Mouse (Mus musculus) gastrocnemius, postnatal 25 days (tissue): ENCODE measurements at regions not wholly inside any gene's neighbourhood (a gene's known extent, or its start where the extent isn't known, plus 50 kb on each side); places are given as distances from the start of the nearest gene placed in this dataset.

Source experiments
- DNase-seq: peaks from one replicate; pipeline ENCODE4 v3.0.0; 2022

- no peak for DNase-seq
Measured at GRCm38 (mm10) chr12:25895691-25896090, 519.4 kb downstream of the Rnf144a start.

GRCm38 (mm10) chr12:25891391-25892167 lies 523.5 kb downstream of the Rnf144a start:
- DNase-seq: no peak

- DNase-seq: no peak
Measured at GRCm38 (mm10) chr12:25890722-25891121, 524.3 kb downstream of the Rnf144a start.

GRCm38 (mm10) chr12:25883771-25884171 lies 531.3 kb downstream of the Rnf144a start:
- no peak for DNase-seq

GRCm38 (mm10) chr12:25871816-25872215 lies 543.2 kb downstream of the Rnf144a start:
- DNase-seq: no peak

GRCm38 (mm10) chr12:25871001-25871461 lies 544.0 kb downstream of the Rnf144a start:
- no peak for DNase-seq

GRCm38 (mm10) chr12:25869846-25870245 lies 545.2 kb downstream of the Rnf144a start:
- no peak for DNase-seq

GRCm38 (mm10) chr12:25865063-25865462 lies 550.0 kb downstream of the Rnf144a start:
- DNase-seq: peak; percentile 53

GRCm38 (mm10) chr12:25864113-25864852 lies 550.8 kb downstream of the Rnf144a start:
- no peak for DNase-seq

GRCm38 (mm10) chr12:25861100-25861499 lies 554.0 kb downstream of the Rnf144a start:
- DNase-seq: no peak

GRCm38 (mm10) chr12:25858397-25858796 lies 556.7 kb downstream of the Rnf144a start:
- no peak for DNase-seq

GRCm38 (mm10) chr12:25830057-25830456 lies 585.0 kb downstream of the Rnf144a start:
- DNase-seq: no peak

GRCm38 (mm10) chr12:25827961-25828360 lies 587.1 kb downstream of the Rnf144a start:
- no peak for DNase-seq

GRCm38 (mm10) chr12:25826928-25827327 lies 588.1 kb downstream of the Rnf144a start:
- no peak for DNase-seq

GRCm38 (mm10) chr12:25826451-25826850 lies 588.6 kb downstream of the Rnf144a start:
- no peak for DNase-seq

- DNase-seq: no peak
Measured at GRCm38 (mm10) chr12:25816248-25816647, 598.8 kb downstream of the Rnf144a start.

- DNase-seq: no peak
Measured at GRCm38 (mm10) chr12:25795092-25795491, 620.0 kb downstream of the Rnf144a start.

- DNase-seq: no peak
Measured at GRCm38 (mm10) chr12:25794571-25794970, 620.5 kb downstream of the Rnf144a start.

- no peak for DNase-seq
Measured at GRCm38 (mm10) chr12:25792571-25793075, 622.4 kb downstream of the Rnf144a start.

- DNase-seq: no peak
Measured at GRCm38 (mm10) chr12:25790956-25791355, 624.1 kb downstream of the Rnf144a start.

- DNase-seq: no peak
Measured at GRCm38 (mm10) chr12:25785646-25786606, 629.1 kb downstream of the Rnf144a start.

- DNase-seq: no peak
Measured at GRCm38 (mm10) chr12:25784401-25784800, 630.7 kb downstream of the Rnf144a start.
